Mouse (Mus musculus) MEL (cell line): ENCODE data around the gene Gm20918. TPM values are rescaled to one million over a fixed set of nuclear protein-coding genes. Genes with fewer than 3 reads are reported as not detected.
"Not testable (repeated sequence)": the region's sequence is repeated elsewhere in the genome, so short reads cannot be mapped to it uniquely, and the experiment has no call there.

Experiments used
- DNase-seq: peaks from one replicate; pipeline ENCODE4 v3.0.0; 2011; ENCODE audit warnings: low read depth, low spot score
- H3K27ac ChIP-seq: 2 replicates; pipeline ENCODE4 v1.5.1; 2012; ENCODE audit warnings: low read depth, mild to moderate bottlenecking, control low read depth, low read length, moderate library complexity; ENCODE audit not compliant: control insufficient read depth
- H3K27me3 ChIP-seq, 2 experiments: fragments of 150-350 bp in 1 of 2; sonication (generic) in 1 of 2; 2 replicates each; pipeline ENCODE4 v1.6.1; 2012; ENCODE audit warnings: low read length in 2 of 2, mild to moderate bottlenecking in 2 of 2, improper control_type of control experiment in 1 of 2, moderate library complexity in 1 of 2; ENCODE audit not compliant: insufficient read depth in 2 of 2, control insufficient read depth in 1 of 2
- H3K36me3 ChIP-seq, 2 experiments: 2 replicates each; pipeline ENCODE4 v1.6.1; 2012 to 2014; ENCODE audit warnings: low read length in 2 of 2, improper control_type of control experiment in 1 of 2, inconsistent platforms in 1 of 2, mild to moderate bottlenecking in 1 of 2; ENCODE audit not compliant: insufficient read depth in 2 of 2, control insufficient read depth in 1 of 2
- H3K4me1 ChIP-seq, 2 experiments: fragments of 150-350 bp in 1 of 2; sonication (generic) in 1 of 2; 2 replicates each; pipeline ENCODE4 v1.6.1; 2012; ENCODE audit warnings: low read length in 2 of 2, improper control_type of control experiment in 1 of 2, mild to moderate bottlenecking in 1 of 2; ENCODE audit not compliant: insufficient read depth in 2 of 2, control insufficient read depth in 1 of 2
- H3K4me3 ChIP-seq, 2 experiments: fragments of 150-350 bp in 1 of 2; sonication (generic) in 1 of 2; 2 replicates each; pipeline ENCODE4 v1.5.1; 2012; ENCODE audit warnings: low read depth in 2 of 2, low read length in 2 of 2, mild to moderate bottlenecking in 2 of 2, moderate library complexity in 2 of 2, control low read depth in 1 of 2, improper control_type of control experiment in 1 of 2; ENCODE audit not compliant: control insufficient read depth in 1 of 2, insufficient read depth in 1 of 2
- H3K79me2 ChIP-seq: 2 replicates; pipeline ENCODE4 v1.6.1; 2012; ENCODE audit warnings: mild to moderate bottlenecking, low read length, moderate library complexity; ENCODE audit not compliant: control insufficient read depth, poor library complexity, insufficient read depth
- H3K9ac ChIP-seq: 2 replicates; pipeline ENCODE4 v1.6.1; 2012; ENCODE audit warnings: low read depth, mild to moderate bottlenecking, control low read depth, low read length, moderate library complexity; ENCODE audit not compliant: control insufficient read depth, poor library complexity, severe bottlenecking
- H3K9me3 ChIP-seq: fragments of 150-350 bp; sonication (generic); replicated peaks from 2 replicates; pipeline ENCODE4 v1.6.1; 2012; ENCODE audit warnings: mild to moderate bottlenecking, low read length, improper control_type of control experiment, moderate library complexity; ENCODE audit not compliant: insufficient read depth
- polyA plus RNA-seq, 2 experiments: library from polyadenylated mRNA; stranded (reverse) in 1 of 2; unstranded in 1 of 2; fragments of >175 nt in 1 of 2; fragments of >200 nt in 1 of 2; gene quantifications; 2 replicates each; pipeline versions ENCODE4 v1.2.1 to v1.2.4; 2012; ENCODE audit warnings: low replicate concordance in 2 of 2, low read depth in 1 of 2; ENCODE audit not compliant: insufficient read length in 2 of 2, insufficient read depth in 1 of 2, missing spikeins in 1 of 2
- total RNA-seq: library from RNA; depleted of rRNA; stranded (reverse); fragments of 300-350 nt; gene quantifications from 2 replicates; pipeline ENCODE4 v1.2.3, GENCODE M21; 2012; rRNA removed

The Gm20918 gene
- total RNA-seq (not detected in 2 replicates), polyA plus RNA-seq (not detected)

- H3K9me3 ChIP-seq, H3K27me3 ChIP-seq, DNase-seq, H3K4me3 ChIP-seq, H3K79me2 ChIP-seq, H3K27ac ChIP-seq, H3K4me1 ChIP-seq, H3K9ac ChIP-seq, H3K36me3 ChIP-seq: not testable (repeated sequence)
These were observed at the start of gene Gm20918 for GRCm38 (mm10) chrY:5043637-5044036. Gene Gm20918 (plus strand): TSS chrY:5043937.

Other genes with a start within 250 kb of the Gm20918 start
- not detected in 2 replicates for gene Gm21820, start 205.5 kb downstream of the Gm20918 start, total RNA-seq
- not detected for gene Gm21820, start 205.5 kb downstream of the Gm20918 start, polyA plus RNA-seq